Mouse (Mus musculus): ENCODE results near the gene Top2b. TPM values are rescaled to one million over a fixed set of nuclear protein-coding genes. Genes with fewer than 3 reads are reported as not detected.

Top2b gene
- polyA plus RNA-seq, 1 experiment = 1.7 TPM

DNA sequence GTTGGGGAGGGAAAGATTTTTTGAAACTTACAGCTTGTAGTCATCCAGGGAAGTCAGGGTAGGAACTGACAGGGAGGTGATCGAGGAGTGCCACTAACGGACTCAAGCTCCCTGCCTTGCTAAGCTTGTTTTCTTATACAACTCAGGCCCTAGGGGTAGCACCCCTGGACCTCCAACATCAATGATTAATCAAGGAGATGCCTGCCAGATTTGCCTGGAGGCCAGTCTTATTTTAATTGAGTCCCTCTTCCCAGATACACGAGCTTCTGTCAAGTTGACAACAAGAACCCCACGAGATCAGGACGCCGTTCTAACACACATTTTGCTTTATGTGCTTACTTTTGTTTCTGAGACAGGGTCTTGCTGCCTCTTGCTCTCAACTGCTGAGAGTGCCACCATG, 115.6 kb downstream of the Top2b start:
- H3K27ac ChIP-seq (ENCODE audit: insufficient read depth, low read depth, low read length) = no peak overlapping the region
- TF ChIP-seq CTCF (IDR thresholded peaks at IDR 0.05; ENCODE audit: extremely low read depth, insufficient read length, insufficient replicate concordance, low read depth, low read length) (no peak), POLR2A (IDR thresholded peaks at IDR 0.05; ENCODE audit: low read depth, low read length) (no peak)
- no peaks in the 10 kb centered on the region for H3K27me3 ChIP-seq (ENCODE audit: control insufficient read depth, insufficient read depth, low read length)
- 72% methylated on average over 6 of the region's 6 CpGs for WGBS
- peaks cover 3% of the 10 kb centered on the region; the same call in 1 of the 2 replicates for H3K4me1 ChIP-seq (ENCODE audit: control insufficient read depth, insufficient read depth, insufficient read length, low read length)
- H3K36me3 ChIP-seq (ENCODE audit: control insufficient read depth, insufficient read depth, low read length) = no peaks in the 10 kb centered on the region
- H3K4me3 ChIP-seq (ENCODE audit: low read depth, low read length) = no peak overlapping the region

DNA sequence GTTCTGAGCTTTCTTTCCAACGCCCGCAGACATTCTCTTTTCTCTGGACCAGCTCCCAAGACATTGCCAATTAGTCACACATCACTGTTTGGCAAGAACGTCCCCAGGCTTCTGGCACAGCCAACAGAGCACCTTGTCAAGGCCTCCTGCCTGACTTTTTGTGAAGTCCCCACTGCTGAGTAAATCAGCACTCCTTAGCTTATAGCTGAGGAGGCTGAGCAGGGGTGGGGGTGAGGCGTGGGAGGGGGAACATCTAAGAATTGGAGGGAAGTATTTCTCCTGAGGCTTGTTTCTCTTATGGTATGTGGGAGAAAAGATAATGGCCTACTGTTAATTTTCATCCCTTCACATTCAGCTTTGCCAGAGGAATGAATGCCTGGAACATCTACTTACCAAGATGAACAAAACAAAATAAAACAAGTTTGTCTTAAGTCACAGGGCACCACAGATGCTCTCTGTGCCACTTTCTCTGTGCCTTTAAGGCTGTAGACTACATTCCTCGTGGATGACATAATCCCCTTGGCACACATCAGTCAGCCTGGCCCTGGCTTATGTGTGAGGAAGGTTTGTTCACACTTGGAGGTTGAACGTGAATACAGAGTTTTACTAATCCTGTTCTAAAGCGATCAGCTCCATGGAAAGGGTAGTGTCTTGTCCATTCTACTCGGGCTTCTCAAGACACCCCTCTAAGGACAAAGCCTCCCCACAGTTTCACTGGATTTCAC, 118.8 kb downstream of the Top2b start:
- H3K4me3 ChIP-seq (ENCODE audit: low read depth, low read length) = no peak overlapping the region
- H3K27me3 ChIP-seq (ENCODE audit: control insufficient read depth, insufficient read depth, low read length) = no peaks in the 10 kb centered on the region
- 62% methylated on average over 8 of the region's 8 CpGs for WGBS
- H3K27ac ChIP-seq (ENCODE audit: insufficient read depth, low read depth, low read length) = no peak overlapping the region
- no peak for TF ChIP-seq POLR2A (IDR thresholded peaks at IDR 0.05; ENCODE audit: low read depth, low read length)
- no peak for TF ChIP-seq CTCF (IDR thresholded peaks at IDR 0.05; ENCODE audit: extremely low read depth, insufficient read length, insufficient replicate concordance, low read depth, low read length)
- H3K36me3 ChIP-seq (ENCODE audit: control insufficient read depth, insufficient read depth, low read length) = no peaks in the 10 kb centered on the region
- H3K4me1 ChIP-seq (ENCODE audit: control insufficient read depth, insufficient read depth, insufficient read length, low read length) = no peaks in the 10 kb centered on the region

Other genes with a start within 250 kb of the Top2b start
- 13.0 and 23.4 TPM in 2 replicates for gene Ngly1, start 115.9 kb upstream of the Top2b start, polyA plus RNA-seq (2012; rRNA removed)
- 2.1 and 3.2 TPM in 2 replicates for gene Oxsm, start 115.4 kb upstream of the Top2b start, polyA plus RNA-seq (2012; rRNA removed)

Measured in small intestine, adult 2 months (tissue).